Mouse (Mus musculus): ENCODE results near the gene Slc25a48.

Gene Slc25a48

GRCm38 (mm10) chr13:56438211-56439075, at the start of gene Slc25a48:
Slc25a48 (plus strand) TSS chr13:56438355.
- WGBS: 5% methylated on average over 51 of the region's 51 CpGs

DNA sequence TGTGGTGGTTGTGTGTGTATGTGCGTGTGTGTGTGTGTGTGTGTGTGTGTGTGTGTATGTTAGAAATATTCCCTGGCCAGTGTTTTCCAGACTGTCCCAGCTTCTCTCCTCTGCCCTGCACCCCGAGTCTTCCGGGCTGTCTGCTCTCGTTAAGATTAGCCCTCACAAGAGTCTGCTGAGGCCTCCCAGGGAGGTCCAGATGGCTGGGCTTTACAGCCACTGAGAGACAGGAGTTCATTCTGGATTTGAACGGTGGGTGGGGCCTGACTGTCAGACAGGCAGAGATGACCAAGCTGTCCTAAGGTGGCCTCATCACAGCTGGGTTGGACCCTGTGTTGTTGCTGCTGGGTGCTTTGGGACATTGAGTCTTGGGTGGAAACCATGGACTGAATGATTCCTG, 40.6 kb upstream of the Slc25a48 start:
- WGBS: 65% methylated on average over 5 of the region's 5 CpGs

- 72% methylated on average over 4 of the region's 4 CpGs for WGBS
Observed at GRCm38 (mm10) chr13:56401186-56401585, 37.0 kb upstream of the Slc25a48 start.

GRCm38 (mm10) chr13:56403381-56404086, 34.6 kb upstream of the Slc25a48 start:
- WGBS: 77% methylated on average over 8 of the region's 8 CpGs

DNA sequence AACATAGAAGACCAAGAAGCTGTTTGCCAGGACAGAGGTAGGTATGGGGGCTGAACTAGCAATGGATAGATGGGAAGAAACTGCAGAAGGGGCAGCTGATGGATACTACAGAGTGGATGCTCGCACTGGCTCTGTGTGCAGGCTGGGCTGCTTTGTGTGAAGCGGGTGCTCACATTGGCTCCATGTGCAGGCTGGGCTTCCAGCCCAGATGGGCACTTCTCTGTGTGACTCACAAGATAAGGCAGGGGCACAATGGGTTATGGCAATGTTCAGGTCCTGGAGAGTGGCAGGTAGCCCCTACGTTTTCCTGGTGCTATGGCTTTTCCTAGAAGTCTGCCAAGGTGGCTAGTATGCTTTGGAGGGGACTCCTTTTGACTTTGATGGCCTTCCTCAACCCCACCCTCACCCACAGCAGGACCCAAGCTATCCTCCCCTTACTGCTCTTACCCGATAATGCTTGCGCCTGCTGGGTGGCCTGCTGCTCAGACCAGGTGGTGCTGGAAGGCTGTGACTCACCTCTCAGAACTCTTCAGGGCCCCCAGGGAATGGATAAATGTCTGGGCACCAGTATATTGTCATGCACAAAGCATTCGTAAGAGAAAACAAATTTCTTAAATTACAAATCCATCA, 33.5 kb upstream of the Slc25a48 start:
- 75% methylated on average over 6 of the region's 6 CpGs for WGBS

DNA sequence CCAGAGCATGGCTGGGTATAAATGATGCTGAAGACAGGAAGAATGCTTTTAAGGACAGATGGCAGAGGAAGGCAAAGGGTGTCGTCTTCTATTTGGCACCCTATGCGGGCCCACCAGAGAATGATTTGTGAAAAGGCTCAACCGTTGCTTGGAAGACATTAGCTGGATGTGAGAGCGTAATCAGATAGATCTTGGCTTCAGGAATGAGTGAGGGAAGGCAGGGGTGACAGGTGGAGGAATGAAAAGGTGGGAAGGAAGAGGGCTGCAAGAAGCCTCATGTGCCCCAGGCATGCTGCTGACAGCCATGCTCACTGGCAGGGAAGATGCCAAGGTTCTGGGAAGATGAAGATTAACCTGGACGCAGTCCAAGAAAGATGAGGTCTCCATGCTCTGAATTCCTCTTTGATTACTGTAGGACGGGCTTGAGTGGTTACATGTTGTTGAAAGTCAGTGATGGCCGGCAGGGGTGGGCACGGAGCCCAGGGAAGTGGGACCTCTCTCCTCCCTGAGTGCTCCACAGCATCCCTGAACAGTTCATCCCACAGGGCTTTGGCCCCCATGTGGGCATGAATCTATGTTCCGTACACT, 25.8 kb upstream of the Slc25a48 start:
- 73% methylated on average over 9 of the region's 9 CpGs for WGBS

GRCm38 (mm10) chr13:56418685-56419483, 19.3 kb upstream of the Slc25a48 start:
- WGBS: 69% methylated on average over 13 of the region's 13 CpGs

GRCm38 (mm10) chr13:56419538-56419937, 18.6 kb upstream of the Slc25a48 start:
- 80% methylated on average over 6 of the region's 6 CpGs for WGBS

DNA sequence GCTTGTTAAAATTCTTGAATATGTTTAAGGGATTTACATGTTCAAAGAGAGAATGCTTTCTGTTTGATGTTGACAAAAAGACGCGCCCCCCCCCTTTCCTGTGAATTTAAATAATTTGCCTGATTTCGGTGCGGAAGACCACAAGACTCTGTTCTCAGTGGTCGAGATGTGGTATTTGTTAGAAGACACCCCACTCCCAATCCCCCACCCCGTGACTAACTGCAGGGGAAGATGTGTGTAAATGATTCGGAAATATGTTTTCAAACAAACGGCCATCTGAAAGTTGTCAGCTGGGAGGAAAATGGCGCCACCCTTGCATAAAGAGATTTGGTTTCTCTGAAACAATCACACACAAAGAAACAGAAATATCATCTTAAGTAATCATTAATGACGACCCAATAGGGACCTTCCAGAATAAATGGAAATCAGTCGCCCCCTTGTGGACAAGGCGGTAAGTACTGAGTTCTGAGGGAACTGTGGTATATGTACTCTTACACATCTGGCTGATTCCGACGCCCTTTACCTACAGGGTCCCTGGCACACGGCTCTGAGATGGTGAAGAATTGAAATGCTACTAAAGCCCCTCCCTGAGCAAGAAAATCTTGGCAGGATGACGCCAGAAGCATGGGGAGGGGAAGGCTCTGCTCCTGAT, 16.0 kb upstream of the Slc25a48 start:
- 18% methylated on average over 16 of the region's 16 CpGs for WGBS

GRCm38 (mm10) chr13:56425931-56426330, 12.2 kb upstream of the Slc25a48 start:
- 90% methylated on average over 7 of the region's 7 CpGs for WGBS

DNA sequence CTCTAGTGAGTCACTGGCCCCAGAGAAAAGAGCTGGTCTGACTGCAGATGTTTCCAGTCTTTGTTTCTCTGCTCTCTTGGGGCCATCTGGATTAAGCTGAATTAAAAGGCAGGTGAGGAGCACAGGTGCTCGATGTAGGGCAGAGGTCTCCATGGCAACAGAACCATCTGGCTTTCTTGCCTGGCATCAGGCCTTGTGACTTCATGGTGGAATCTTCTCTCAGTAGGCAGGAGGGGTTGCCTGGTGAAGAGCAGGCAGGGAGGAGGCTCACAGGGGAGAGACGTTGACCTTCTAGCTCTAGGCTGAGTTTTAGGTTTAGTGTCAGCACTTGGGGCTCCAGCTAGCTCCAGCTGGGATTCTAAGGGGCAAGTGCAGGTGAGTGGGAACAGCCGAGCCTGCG, 11.8 kb upstream of the Slc25a48 start, which contains the start of gene Gm3045:
Gene Gm3045, plus strand, starts transcription at position 230 of the 400 bp plus-strand sequence.
- WGBS: 83% methylated on average over 4 of the region's 4 CpGs

- WGBS: 36% methylated on average over 16 of the region's 16 CpGs
Observed at GRCm38 (mm10) chr13:56428724-56429500, 9.2 kb upstream of the Slc25a48 start.

DNA sequence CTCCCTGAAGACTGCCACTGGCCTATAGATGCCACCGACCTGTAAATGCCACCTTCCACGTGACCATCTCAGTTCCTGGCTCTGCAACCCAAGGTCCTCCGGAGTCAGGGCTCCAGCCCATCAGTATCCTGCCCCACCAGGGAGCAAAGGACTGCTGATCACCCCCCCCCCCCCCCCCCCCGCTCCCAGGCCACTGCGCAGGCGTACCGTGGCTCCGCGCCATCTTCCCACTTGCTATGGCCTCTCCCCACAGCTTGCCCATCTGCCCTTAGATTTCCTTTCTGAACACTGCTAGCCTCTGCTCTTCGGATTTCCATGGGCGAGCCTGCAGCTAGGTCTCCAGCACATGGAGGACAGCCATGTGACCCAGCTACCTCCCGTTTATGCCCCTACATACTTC, 5.7 kb upstream of the Slc25a48 start:
- WGBS: 90% methylated on average over 11 of the region's 12 CpGs

- 24% methylated on average over 10 of the region's 10 CpGs for WGBS
Observed at GRCm38 (mm10) chr13:56433466-56433865, 4.7 kb upstream of the Slc25a48 start.

DNA sequence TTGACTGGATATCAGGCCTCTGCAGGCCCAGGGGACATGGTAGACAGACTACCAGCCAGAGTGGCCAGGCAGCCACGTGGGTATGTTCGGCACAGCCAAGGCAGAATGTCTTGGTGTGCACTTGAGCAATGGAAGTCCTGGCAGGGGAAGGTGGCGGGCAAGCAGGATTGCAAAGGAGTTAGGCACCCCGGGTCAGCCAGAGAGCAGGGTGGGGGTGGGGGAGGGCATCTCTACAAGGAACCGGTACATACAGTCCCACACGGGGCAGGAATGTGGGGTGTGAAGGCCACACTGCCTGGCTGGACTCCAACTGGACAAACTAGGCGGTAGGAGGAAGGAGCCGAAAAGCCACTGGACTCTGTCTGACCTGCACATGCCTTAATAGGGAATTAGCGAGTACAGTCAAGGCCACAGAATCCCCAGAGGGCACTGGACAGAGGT, 3.8 kb upstream of the Slc25a48 start:
- 87% methylated on average over 9 of the region's 9 CpGs for WGBS

DNA sequence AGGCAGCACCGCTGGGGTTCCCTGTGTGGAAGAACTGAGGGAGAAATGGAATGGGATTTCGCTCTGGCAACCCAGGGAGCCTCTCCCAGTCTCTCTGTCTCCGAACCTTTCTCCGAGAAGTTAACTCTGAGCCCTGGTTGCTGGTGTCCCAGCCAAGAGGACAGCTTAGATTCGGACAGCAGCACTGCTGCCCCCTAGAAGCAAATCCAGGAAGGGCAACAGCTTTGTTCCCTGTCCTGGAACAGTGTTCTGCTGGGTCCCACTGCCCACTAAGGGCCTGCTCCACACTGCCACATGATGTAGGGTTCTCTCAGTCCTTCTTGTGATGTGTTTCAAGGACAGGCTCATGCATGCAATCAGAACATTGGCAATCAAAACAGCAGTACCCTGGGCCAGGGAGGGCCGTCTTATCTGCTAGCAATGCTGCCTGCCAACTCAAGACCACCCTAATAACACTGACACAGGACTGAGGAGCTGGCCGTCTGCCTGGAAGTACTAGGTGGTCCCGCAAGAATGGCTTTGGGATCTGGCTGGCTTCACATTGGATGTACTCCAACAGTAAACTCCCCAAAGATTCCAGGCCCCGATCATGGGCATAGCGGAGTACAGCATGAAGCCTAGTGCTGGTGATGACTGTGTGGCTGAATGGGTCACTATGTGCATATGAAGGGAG, 2.4 kb upstream of the Slc25a48 start:
- 75% methylated on average over 10 of the region's 10 CpGs for WGBS

GRCm38 (mm10) chr13:56443411-56443810, 5.3 kb downstream of the Slc25a48 start:
- 85% methylated on average over 7 of the region's 7 CpGs for WGBS

- WGBS: 94% methylated on average over 3 of the region's 3 CpGs
Observed at GRCm38 (mm10) chr13:56444112-56444511, 6.0 kb downstream of the Slc25a48 start.

DNA sequence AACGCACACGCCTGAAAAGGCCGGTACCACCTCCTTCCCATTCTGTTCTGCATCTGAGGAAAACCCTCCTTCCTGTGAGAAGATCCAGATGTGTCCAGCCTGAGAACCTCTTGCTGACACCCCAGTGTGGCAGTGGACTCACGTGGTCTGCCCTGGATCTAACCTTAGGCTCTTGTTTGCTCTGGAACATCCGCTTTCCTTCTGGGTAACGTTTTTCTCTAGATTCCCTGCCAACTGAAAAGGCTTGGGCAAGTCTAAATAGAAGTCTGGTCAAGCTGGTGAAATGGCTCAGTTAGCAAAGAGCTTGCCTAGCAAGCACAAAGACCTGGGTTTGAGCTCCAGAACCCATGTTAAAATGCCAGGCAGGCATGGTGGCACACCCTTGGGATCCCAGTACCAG, 6.8 kb downstream of the Slc25a48 start:
- WGBS: 90% methylated on average over 6 of the region's 6 CpGs
